ENCODE assay signal across 13 mouse cellular contexts in the genomic region with DNA sequence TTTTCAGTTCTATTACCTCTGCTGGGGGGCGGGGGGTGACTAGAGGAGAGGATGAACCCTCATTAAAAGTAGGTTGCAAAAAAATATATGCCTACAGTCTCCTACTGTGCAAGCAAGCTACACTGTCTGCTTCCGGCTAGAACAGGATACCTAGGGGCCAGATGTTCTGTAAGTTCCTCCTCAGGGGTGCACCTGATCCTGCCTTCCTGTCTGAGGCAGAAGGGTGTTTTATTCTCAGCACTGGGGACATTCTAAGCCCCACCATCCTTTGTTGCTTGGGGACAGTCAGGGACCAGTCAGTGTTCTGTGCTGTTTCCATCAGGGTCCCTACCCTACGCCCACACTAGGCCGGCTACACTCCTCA.
DNase-seq lines count a peak whose midpoint lies in the region; ATAC-seq and TF ChIP-seq lines count a peak whose summit lies in the region.
"Had no signal": no experiment of that assay in that cellular context is flagged by ENCODE, and none has a peak within 500 bp of the region (broad histone marks: within the 10 kb centered on the region; RNA-seq: fewer than 3 reads in every experiment).

No protein-coding gene starts in this region.

- no peak overlapping the region for H3K4me3 ChIP-seq in intestine, embryonic 16.5 days (ENCODE audit: low read length)
- no peak overlapping the region for H3K4me3 ChIP-seq in intestine, embryonic 15.5 days (replicated peaks)
- H3K4me3 ChIP-seq in embryonic facial prominence, embryonic 14.5 days (ENCODE audit: low read depth, low read length), result no peak overlapping the region
- no peak overlapping the region for H3K4me3 ChIP-seq in intestine, postnatal 0 days (ENCODE audit: low read depth, low read length)
- no peak overlapping the region for H3K4me3 ChIP-seq in liver, postnatal 0 days (ENCODE audit: low read depth, low read length)
- H3K4me3 ChIP-seq: erythroblast, embryonic 14.5 days; heart, embryonic 12.5 days; stomach, embryonic 15.5 days had no signal

- DNase-seq in embryonic facial prominence, embryonic 14.5 days (ENCODE audit: low spot score), result no peak
- no peak for DNase-seq in liver, postnatal 0 days
- DNase-seq in ovary, postnatal 36 days (ENCODE audit: low spot score), result no peak
- no peak for DNase-seq in kidney, postnatal 10 days
- DNase-seq: cerebellum, adult 9-11 months; gastrocnemius, postnatal 36 days; kidney, postnatal 4 days had no signal

- TF ChIP-seq EP300 in liver, postnatal 0 days (IDR thresholded peaks at IDR 0.05; ENCODE audit: low read depth), result no peak

- no peaks in the 10 kb centered on the region for H3K36me3 ChIP-seq in intestine, embryonic 16.5 days (ENCODE audit: control insufficient read depth, insufficient read depth, low read length)
- no peaks in the 10 kb centered on the region for H3K36me3 ChIP-seq in intestine, embryonic 15.5 days
- H3K36me3 ChIP-seq in embryonic facial prominence, embryonic 14.5 days (ENCODE audit: control insufficient read depth, insufficient read depth, low read length), result no peaks in the 10 kb centered on the region
- H3K36me3 ChIP-seq in intestine, postnatal 0 days (ENCODE audit: control insufficient read depth, insufficient read depth), result no peaks in the 10 kb centered on the region
- H3K36me3 ChIP-seq in liver, postnatal 0 days (replicated peaks; ENCODE audit: insufficient read depth, low read length), result no peaks in the 10 kb centered on the region
- H3K36me3 ChIP-seq: heart, embryonic 12.5 days; stomach, embryonic 15.5 days had no signal

- 0 out of 2 replicates have a peak, but pooled peaks cover 8% of the 10 kb centered on the region for H3K4me1 ChIP-seq in intestine, embryonic 16.5 days (ENCODE audit: control insufficient read depth, insufficient read depth, low read length)
- 0 out of 2 replicates have a peak, but pooled peaks cover 9% of the 10 kb centered on the region for H3K4me1 ChIP-seq in intestine, embryonic 15.5 days (replicated peaks)
- no peaks in the 10 kb centered on the region for H3K4me1 ChIP-seq in embryonic facial prominence, embryonic 14.5 days (ENCODE audit: control insufficient read depth, insufficient read depth, low read length)
- no peaks in the 10 kb centered on the region for H3K4me1 ChIP-seq in intestine, postnatal 0 days (replicated peaks; ENCODE audit: control insufficient read depth, insufficient read depth, low read length)
- H3K4me1 ChIP-seq in liver, postnatal 0 days (ENCODE audit: insufficient read depth), result peaks cover 17% of the 10 kb centered on the region

- peak; percentile 32 for ATAC-seq in intestine, embryonic 16.5 days
- no peak for ATAC-seq in intestine, embryonic 15.5 days
- 0 out of 2 replicates have a peak, but pooled peaks have one; percentile 41 for ATAC-seq in embryonic facial prominence, embryonic 14.5 days (ENCODE audit: low read depth)
- peak; percentile 44 for ATAC-seq in intestine, postnatal 0 days
- peak; percentile 6; the same call in 1 of the 2 replicates for ATAC-seq in liver, postnatal 0 days

- 76% methylated on average over 4 of the region's 4 CpGs for WGBS in intestine, embryonic 16.5 days
- WGBS in intestine, embryonic 15.5 days, result 78% methylated on average over 4 of the region's 4 CpGs
- WGBS in embryonic facial prominence, embryonic 14.5 days, result 76% methylated on average over 4 of the region's 4 CpGs
- 74% methylated on average over 4 of the region's 4 CpGs for WGBS in intestine, postnatal 0 days
- WGBS in liver, postnatal 0 days (ENCODE audit: insufficient replicate concordance), result 54% methylated on average over 4 of the region's 4 CpGs

- no peak overlapping the region for H3K4me2 ChIP-seq in intestine, embryonic 16.5 days (ENCODE audit: low read depth, low read length)
- no peak overlapping the region for H3K4me2 ChIP-seq in intestine, embryonic 15.5 days (replicated peaks)
- no peak overlapping the region for H3K4me2 ChIP-seq in embryonic facial prominence, embryonic 14.5 days (ENCODE audit: low read depth, low read length)
- H3K4me2 ChIP-seq in intestine, postnatal 0 days (replicated peaks; ENCODE audit: low read depth), result no peak overlapping the region
- no peak overlapping the region for H3K4me2 ChIP-seq in liver, postnatal 0 days (ENCODE audit: low read depth, low read length)
- H3K4me2 ChIP-seq: heart, embryonic 12.5 days; stomach, embryonic 15.5 days had no signal

- H3K9me3 ChIP-seq in intestine, embryonic 16.5 days (ENCODE audit: control insufficient read depth, low read length), result no peaks in the 10 kb centered on the region
- no peaks in the 10 kb centered on the region for H3K9me3 ChIP-seq in intestine, embryonic 15.5 days
- H3K9me3 ChIP-seq in embryonic facial prominence, embryonic 14.5 days (ENCODE audit: control insufficient read depth, low read length), result no peaks in the 10 kb centered on the region
- no peaks in the 10 kb centered on the region for H3K9me3 ChIP-seq in intestine, postnatal 0 days (ENCODE audit: control insufficient read depth)
- H3K9me3 ChIP-seq in liver, postnatal 0 days (ENCODE audit: low read length), result no peaks in the 10 kb centered on the region
- H3K9me3 ChIP-seq: heart, embryonic 12.5 days; stomach, embryonic 15.5 days had no signal

- no peak for TF ChIP-seq CTCF in intestine, postnatal 0 days (IDR thresholded peaks at IDR 0.05; ENCODE audit: low read depth)
- no peak for TF ChIP-seq CTCF in liver, postnatal 0 days (IDR thresholded peaks at IDR 0.05; ENCODE audit: low read depth)

- H3K27me3 ChIP-seq in intestine, embryonic 16.5 days (replicated peaks; ENCODE audit: control insufficient read depth, insufficient read depth, low read length), result no peaks in the 10 kb centered on the region
- no peaks in the 10 kb centered on the region for H3K27me3 ChIP-seq in intestine, embryonic 15.5 days (replicated peaks)
- H3K27me3 ChIP-seq in embryonic facial prominence, embryonic 14.5 days (replicated peaks; ENCODE audit: control insufficient read depth, insufficient read depth, low read length), result no peaks in the 10 kb centered on the region
- no peaks in the 10 kb centered on the region for H3K27me3 ChIP-seq in intestine, postnatal 0 days (replicated peaks; ENCODE audit: control insufficient read depth, insufficient read depth, low read length)
- H3K27me3 ChIP-seq in liver, postnatal 0 days (ENCODE audit: insufficient read depth, low read length), result no peaks in the 10 kb centered on the region
- H3K27me3 ChIP-seq: heart, embryonic 12.5 days; stomach, embryonic 15.5 days had no signal

- H3K9ac ChIP-seq in intestine, embryonic 16.5 days (ENCODE audit: low read depth, low read length), result no peak overlapping the region
- no peak overlapping the region for H3K9ac ChIP-seq in intestine, embryonic 15.5 days
- H3K9ac ChIP-seq in embryonic facial prominence, embryonic 14.5 days (ENCODE audit: low read depth, low read length), result no peak overlapping the region
- no peak overlapping the region for H3K9ac ChIP-seq in intestine, postnatal 0 days (ENCODE audit: low read depth, low read length)
- no peak overlapping the region for H3K9ac ChIP-seq in liver, postnatal 0 days (replicated peaks)
- H3K9ac ChIP-seq: heart, embryonic 12.5 days; stomach, embryonic 15.5 days had no signal

- H3K27ac ChIP-seq in intestine, embryonic 16.5 days (ENCODE audit: low read length), result no peak overlapping the region
- no peak overlapping the region for H3K27ac ChIP-seq in intestine, embryonic 15.5 days
- H3K27ac ChIP-seq in embryonic facial prominence, embryonic 14.5 days (replicated peaks; ENCODE audit: low read depth, low read length), result no peak overlapping the region
- H3K27ac ChIP-seq in intestine, postnatal 0 days (ENCODE audit: low read depth, low read length), result no peak overlapping the region; the same call in 1 of the 2 replicates
- peak overlapping the region; percentile 71 for H3K27ac ChIP-seq in liver, postnatal 0 days (ENCODE audit: low read depth)
